Mouse (Mus musculus) intestine, embryonic 14.5 days (tissue): ENCODE measurements around the gene Sec61g. TPM values are rescaled to one million over a fixed set of nuclear protein-coding genes. Genes with fewer than 3 reads are reported as not detected.

ENCODE experiments used
- ATAC-seq: fragments of 200-750 bp; cut with Nextera tagmentation; replicated peaks from 2 replicates; pipeline ENCODE4 v1.8.0; 2017; ENCODE audit warnings: low read depth, moderate number of reproducible peaks, moderate TSS enrichment, moderate library complexity; ENCODE audit not compliant: low FRiP score, low TSS enrichment
- DNase-seq: peaks from one replicate; pipeline ENCODE4 v3.0.0-alpha.2; 2018; ENCODE audit warnings: low spot score
- H3K27ac ChIP-seq: fragments of 300-500 bp; sonication (generic); 2 replicates; pipeline ENCODE4 v1.5.1; 2014; ENCODE audit warnings: low read depth, mild to moderate bottlenecking, control low read depth
- H3K27me3 ChIP-seq: fragments of 300-500 bp; sonication (generic); replicated peaks from 2 replicates; pipeline ENCODE4 v1.6.1; 2014; ENCODE audit warnings: low read length, control low read depth; ENCODE audit not compliant: control insufficient read depth, insufficient read depth
- H3K36me3 ChIP-seq: fragments of 300-500 bp; sonication (generic); 2 replicates; pipeline ENCODE4 v1.6.1; 2014; ENCODE audit warnings: low read length, control low read depth; ENCODE audit not compliant: control insufficient read depth, insufficient read depth
- H3K4me1 ChIP-seq: fragments of 300-500 bp; sonication (generic); replicated peaks from 2 replicates; pipeline ENCODE4 v1.6.1; 2014; ENCODE audit warnings: low read length, control low read depth, mixed read lengths; ENCODE audit not compliant: control insufficient read depth, insufficient read depth
- H3K4me2 ChIP-seq: fragments of 300-500 bp; sonication (generic); 2 replicates; pipeline ENCODE4 v1.6.1; 2014; ENCODE audit warnings: low read length
- H3K4me3 ChIP-seq: fragments of 300-500 bp; sonication (generic); 2 replicates; pipeline ENCODE4 v1.5.1; 2014; ENCODE audit warnings: low read depth, low read length, control low read depth, mixed read lengths
- H3K9ac ChIP-seq: fragments of 300-500 bp; sonication (generic); 2 replicates; pipeline ENCODE4 v1.6.1; 2014; ENCODE audit warnings: mild to moderate bottlenecking, low read length
- H3K9me3 ChIP-seq: fragments of 300-500 bp; sonication (generic); 2 replicates; pipeline ENCODE4 v1.6.1; 2016; ENCODE audit warnings: low read length, control low read depth; ENCODE audit not compliant: control insufficient read depth
- WGBS: fragments of 180-500 bp; shearing (Covaris S2); extraction: QIAGEN DNeasy Blood & Tissue Kit; methylation state at CpG from one replicate; pipeline ENCODE4 v1.1.7; 2014; 5-methylcytosine and 5-hydroxymethylcytosine counted together
- polyA plus RNA-seq: library from polyadenylated mRNA; unstranded; fragments of >200 nt; fragmentation: Nextera tagmentation; extraction: Ambion mirVana; gene quantifications from 2 replicates; pipeline ENCODE4 v1.2.1, GENCODE M21; 2014

Gene Sec61g
- polyA plus RNA-seq, 1 experiment from 2014 or later: 39.8 TPM

- Histone ChIP-seq H3K4me3 (no peak overlapping the region), H3K9ac (no peak overlapping the region), H3K27ac (no peak overlapping the region), H3K36me3 (peaks cover 59% of the 10 kb centered on the region), H3K27me3 (no peaks in the 10 kb centered on the region), H3K4me1 (0 out of 2 replicates have a peak, but pooled peaks cover 5% of the 10 kb centered on the region), H3K9me3 (no peaks in the 10 kb centered on the region), H3K4me2 (no peak overlapping the region)
- ATAC-seq: no peak
- 81% methylated on average over 3 of the region's 3 CpGs for WGBS
- DNase-seq: no peak
Measured at GRCm38 (mm10) chr11:16502744-16503143, 5.5 kb downstream of the Sec61g start.

GRCm38 (mm10) chr11:16498756-16499680 is 9.3 kb downstream of the Sec61g start:
- WGBS: 35% methylated on average over 1 of the region's 1 CpGs
- ATAC-seq: no peak
- H3K4me2 ChIP-seq: no peak overlapping the region
- H3K4me1 ChIP-seq: no peaks in the 10 kb centered on the region
- DNase-seq: no peak
- H3K9me3 ChIP-seq: no peaks in the 10 kb centered on the region
- H3K9ac ChIP-seq: no peak overlapping the region
- no peak overlapping the region for H3K4me3 ChIP-seq
- H3K36me3 ChIP-seq: peaks cover 38% of the 10 kb centered on the region
- H3K27ac ChIP-seq: no peak overlapping the region
- H3K27me3 ChIP-seq: no peaks in the 10 kb centered on the region

Other genes with a start within 250 kb of the Sec61g start
- gene Egfr, start 243.7 kb upstream of the Sec61g start, polyA plus RNA-seq: 21.2 and 21.4 TPM in 2 replicates